Mouse (Mus musculus) layer of hippocampus, postnatal 10 days (tissue): Measurements from ENCODE around the gene Fbln1. TPM values are rescaled to one million over a fixed set of nuclear protein-coding genes. Genes with fewer than 3 reads are reported as not detected.
"Not testable (repeated sequence)": the region's sequence is repeated elsewhere in the genome, so short reads cannot be mapped to it uniquely, and the experiment has no call there.

Source experiments
- DNase-seq, 2 experiments: peaks; one replicate each; pipeline ENCODE4 v3.0.0; 2021; ENCODE audit warnings: low spot score in 2 of 2
- total RNA-seq, 2 experiments: library from RNA; stranded (reverse); gene quantifications; 2 replicates each; pipeline ENCODE4 v1.2.3; 2021

Gene Fbln1
- total RNA-seq, 2 experiments from 2014 or later: 17.4 to 22.6 TPM

DNA sequence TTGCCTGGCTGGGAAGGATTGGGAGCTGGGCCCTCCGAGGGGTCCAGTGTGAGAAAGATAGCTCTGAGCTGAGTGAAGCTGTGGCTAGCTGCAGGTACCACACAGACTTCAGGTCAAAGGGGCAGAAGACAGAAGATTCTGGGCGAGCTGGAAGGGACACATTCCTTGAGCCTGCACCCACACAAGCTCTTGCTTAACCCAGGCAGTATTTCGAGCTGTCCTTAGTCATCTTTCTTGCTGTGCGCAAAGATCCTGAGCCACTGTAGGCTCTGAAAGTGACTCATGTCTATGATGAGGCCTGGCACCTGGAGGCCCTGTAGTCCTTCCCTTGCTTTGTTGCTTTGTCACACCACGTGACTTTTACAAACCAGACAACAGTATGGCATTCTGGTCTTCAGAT is 76.3 kb downstream of the Fbln1 start:
- no peak for DNase-seq

DNA sequence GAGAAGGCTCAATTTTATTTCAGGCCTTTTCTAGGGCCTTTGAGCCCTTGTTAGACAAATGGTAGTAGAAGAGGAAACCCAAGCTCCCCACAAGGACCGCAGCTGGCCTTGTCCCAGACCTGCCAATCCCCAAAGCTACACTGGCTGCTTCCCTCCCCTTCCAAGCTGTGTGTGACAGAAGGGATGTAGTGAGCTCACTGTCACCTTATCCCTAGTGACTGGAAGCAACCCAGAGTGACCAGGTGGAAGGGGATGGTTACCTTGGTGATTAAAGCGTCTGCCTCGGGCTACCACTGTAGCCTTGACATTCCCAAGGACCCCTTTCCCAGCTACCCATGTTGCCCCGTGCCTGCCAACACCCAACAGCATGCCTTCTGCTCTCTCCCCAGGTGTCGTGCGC is 78.9 kb downstream of the Fbln1 start:
- no peak for DNase-seq

DNA sequence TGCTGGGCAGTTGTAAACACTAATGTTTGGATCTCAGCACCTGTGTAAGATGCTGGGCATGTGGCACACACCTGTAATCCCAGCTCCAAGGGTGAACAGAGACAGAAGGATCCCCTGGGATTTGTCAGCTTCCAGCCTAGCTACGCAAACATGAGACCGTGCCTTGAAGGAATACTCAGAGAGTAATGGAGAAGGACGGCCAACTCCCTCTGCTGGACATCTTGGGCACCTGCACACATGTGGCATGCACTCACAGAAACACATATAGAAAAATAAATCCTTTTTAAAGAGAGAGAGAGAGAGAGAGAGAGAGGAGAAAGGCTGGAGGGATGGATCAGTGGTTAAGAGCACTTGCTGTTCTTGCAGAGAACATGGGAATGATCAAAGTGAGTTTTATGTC is 88.9 kb downstream of the Fbln1 start:
- no peak for DNase-seq

DNA sequence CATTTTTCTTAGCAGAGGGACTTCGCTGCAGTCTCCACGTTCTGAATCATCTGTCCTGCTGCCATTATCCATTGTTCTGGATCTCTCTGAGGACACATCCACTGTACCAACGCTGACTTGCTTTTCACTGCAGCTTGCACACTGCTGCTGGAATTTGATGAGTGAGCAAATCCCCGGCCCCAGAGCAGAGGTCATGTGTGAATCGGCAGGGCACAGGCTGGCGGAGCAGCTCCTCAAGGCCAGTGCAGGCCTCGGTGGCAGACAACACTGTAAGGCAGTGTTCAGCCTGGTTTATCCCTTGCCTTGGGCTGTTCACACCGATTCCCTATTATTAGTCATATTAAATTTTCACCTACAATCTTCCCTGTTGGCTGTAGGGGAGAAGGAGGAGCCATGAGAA is 89.8 kb downstream of the Fbln1 start:
- no peak for DNase-seq

DNA sequence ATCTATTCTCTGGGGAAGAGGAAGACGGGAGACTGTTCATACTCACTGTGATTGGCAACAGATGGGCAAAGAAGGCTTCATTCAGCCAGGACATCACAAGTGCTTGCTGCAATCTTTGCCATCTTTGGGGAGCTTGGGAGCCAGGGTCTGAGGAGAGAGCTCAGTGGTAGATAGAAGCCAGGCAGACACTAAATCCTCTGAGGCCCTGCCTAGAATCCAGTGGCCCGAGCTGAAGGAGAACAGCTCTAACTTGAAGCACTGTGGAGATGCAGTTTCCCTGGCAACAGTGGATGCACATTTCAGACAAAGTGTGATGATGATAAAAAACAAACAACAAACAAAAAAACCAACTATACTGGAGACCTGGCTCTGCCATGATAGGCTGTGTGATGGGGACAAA is 90.2 kb downstream of the Fbln1 start:
- no peak for DNase-seq

DNA sequence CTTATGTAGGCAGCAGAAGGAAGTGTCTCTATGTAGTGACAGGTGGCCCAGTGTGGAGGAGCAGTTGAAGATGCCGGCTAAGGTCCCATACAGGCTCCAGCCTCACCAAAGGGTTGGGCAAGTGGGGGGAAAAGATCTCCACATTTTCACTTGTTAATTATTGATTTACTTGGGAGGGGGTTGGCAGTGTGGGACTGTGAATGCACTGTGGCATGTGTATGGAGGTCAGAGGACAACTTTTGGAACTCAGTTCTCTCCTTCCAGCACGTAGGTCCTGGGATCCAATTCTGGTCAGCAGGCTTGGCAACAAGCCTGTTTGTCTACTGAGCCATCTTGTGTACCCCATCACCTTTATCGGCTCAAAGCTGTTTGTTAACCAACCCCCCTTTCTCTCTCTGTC is 90.8 kb downstream of the Fbln1 start:
- DNase-seq: no peak

DNA sequence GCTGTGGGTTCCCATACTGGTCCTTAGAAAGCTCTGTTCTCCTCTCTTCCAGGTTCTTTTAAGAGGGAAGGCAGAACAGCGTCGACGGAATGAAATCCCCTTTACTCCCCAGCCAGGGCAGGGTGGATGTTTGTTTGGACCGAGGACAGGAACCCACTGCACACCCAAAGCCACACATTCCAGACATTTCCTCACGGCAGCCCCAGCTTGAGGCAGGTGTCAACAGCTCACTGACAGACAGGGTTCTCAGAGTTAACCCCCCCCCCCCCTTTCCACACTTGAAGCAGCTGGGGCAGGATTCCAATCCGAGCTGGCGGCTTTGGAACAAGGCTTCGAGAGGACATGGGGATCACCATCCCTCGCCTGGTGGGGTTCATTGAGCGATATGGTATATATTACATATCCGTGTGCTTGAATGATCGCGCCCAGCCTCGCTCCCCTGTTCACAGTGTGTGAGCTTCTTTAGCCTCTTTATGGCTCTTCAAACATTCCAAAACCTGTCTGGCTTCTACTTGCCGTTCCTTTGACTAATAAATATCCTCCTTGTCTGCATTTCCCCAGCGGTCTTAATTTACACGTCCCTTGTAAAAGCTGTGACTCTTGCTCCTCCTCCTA is 92.5 kb downstream of the Fbln1 start:
- no peak for DNase-seq

DNA sequence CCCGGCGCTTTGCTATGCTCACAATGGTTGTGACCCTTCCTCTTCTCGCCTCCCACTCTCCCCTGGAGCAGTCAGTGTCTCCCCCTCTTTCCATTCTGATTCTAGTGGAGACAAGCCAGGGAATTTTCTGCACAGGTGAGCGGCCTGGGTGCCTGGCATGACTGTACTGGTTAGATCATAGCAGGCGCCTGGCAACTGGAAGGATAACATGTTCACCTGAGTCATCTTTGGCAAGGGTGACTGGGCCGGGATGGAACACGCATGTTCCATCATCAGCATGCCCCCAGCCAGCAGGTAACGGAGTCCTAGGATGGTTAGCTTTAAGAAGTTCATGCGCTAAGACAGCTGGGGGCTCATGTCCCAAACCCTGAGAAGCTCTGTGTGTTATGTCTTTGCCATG is 93.2 kb downstream of the Fbln1 start:
- no peak for DNase-seq

DNA sequence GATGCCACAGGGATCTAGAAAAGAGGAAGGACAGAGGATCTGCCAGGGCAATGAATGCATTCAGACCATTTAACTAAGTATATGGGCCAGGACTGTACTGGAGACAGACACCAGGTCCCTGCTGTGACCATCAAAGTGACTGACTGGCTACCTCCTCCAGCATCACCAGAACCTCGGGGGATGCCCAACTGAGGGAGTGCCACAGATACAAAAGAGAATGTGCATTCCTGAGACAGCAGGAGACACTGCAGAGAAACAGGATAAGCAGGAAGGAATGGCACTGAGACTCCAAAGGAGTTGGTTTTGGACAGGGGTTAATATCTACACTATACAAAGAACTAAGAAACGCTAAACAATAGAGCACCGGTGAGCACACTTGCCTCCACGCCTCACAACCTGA is 97.5 kb downstream of the Fbln1 start:
- DNase-seq: no peak

DNA sequence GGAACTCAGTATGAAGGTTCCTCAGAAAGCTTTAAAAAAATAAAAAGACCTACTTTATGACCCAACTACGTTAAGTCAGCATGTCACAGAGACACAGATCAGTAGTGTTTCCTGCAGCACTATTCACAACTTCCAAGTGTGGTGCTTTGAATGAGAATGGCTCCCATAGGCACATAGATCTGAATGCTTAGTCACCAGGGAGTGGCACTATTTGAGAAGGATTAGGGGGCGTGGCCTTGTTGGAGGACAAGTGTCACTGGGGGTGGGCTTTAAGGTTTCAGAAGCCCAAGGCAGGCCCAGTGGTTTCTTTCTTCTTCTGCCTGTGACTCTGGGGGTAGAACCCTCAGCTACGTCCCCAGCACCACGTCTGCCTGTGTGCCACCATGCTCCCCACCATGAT is 98.2 kb downstream of the Fbln1 start:
- no peak for DNase-seq

DNA sequence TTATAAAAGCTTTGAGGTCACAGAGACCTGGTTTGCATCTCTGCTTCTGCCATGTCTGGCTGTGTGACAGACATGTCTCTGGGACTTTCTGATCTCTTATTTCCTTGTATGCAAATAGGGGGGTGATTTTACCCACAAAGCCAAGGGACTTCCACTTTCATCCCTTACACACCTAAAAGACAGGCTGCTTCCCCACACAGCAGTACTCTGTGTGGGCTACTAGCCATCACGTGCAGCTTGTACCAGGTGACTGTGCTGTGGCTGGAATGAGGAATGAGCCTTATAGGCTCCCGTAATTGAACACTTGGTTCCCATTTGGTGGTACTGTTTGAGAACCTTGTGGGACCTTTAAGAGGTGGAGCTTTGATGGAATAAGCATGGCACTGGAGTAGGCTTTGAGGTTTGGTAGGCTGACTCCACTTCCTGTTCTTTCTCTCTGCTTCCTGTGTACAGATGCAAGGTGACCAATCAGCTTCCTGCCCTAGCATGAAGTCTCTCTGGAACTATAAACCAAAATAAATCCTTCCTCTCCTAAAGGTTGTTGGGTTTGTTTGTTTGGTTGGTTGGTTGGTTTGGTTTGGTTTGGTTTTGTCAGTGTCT is 101.4 kb downstream of the Fbln1 start:
- no peak for DNase-seq

DNA sequence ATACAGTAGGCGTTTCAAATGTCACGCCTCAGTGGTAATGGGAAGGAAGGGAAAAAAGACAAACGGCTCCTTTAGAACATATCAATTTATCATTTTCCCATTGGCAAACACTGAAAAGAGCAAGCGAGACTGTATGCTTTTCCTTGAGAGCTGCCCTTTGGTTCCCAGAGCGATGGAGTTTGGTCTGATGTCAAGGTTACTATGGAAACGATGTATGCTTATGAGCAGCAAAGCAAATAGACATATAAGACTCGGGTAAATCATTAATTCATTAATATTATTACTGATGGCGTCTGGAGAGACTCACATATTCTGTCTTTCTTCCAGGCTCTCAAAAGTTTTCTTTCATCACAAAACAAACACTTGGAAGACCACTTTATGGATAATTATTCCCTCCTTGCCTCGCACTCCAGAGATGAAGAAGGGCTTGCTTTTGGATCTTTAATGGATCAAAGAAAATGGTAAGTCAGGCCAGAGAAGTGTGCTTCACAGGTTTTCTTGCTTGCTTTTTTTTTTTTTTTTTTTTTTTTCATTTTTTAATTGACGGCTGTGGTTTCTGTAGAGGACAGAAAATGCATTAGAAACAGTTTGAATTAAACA is 105.4 kb downstream of the Fbln1 start:
- no peak for DNase-seq

DNA sequence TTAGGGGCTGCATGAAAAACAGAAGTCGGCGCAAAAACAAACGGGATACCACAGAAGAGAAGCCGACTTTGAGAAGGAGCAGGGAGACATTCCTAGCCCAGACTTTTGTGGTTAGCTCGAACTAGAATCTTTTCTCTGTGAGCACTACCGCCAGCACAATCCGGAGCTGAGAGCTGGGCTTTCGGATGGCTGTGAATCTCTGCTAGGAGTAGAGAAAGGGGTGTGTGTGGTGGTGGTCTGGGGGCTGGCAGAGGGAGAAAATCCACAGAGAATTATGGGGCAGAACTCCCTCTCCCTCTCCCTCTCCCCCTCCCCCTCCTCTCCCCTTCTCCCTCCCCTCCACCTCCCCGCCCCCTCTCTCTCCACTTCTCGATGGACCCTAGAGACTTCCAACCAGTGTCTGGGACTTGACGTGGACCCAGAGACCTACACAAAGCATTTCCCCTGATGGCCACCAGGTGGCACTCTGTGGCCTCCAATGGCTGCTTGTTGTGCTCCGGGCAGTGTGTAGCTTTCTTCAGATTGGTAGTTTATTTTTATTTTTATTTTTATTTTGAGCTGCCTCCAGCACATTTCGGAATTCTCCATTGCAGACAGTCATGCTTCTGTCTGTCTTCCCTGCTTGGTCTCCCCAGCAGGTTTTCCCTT is 109.8 kb downstream of the Fbln1 start:
- peak; percentile 84 to 89 for DNase-seq

DNA sequence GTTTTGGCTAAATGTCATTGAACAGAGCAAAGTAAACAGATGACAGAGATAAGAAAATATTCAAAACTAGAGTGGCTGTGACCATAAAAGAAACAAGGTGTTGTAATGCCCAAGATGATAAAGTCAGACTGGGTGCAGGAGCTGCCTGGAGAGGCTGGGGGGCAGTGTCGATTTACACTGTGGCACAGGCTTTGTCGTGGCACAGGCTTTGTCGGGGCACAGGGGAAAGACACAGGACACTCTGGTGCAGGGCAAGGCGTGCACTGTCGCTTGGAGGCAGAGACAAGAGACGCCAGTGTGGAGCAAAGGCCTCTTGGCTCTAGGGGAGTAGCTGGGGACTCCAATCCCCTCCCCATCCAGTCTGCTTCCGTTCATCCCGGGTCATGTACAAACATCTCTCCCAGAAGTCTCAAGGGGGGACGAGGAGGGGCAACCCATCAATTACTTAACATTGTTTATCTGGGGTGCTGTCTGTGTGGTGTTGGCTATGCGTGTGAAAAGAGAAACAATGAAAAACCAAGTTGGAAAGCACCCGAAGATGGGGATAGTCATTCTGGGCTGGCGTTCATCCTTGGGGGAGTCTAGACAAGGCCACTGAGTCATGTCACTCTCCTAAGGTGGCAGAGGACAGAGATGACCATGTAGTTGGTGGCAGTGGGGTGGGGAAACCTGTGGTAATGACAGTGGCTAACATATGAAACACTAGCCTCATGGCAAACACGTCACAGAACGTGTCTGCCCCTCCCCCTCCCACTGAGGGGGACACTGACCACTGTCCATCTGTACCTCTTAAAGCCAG is 110.8 kb downstream of the Fbln1 start:
- DNase-seq: no peak

DNA sequence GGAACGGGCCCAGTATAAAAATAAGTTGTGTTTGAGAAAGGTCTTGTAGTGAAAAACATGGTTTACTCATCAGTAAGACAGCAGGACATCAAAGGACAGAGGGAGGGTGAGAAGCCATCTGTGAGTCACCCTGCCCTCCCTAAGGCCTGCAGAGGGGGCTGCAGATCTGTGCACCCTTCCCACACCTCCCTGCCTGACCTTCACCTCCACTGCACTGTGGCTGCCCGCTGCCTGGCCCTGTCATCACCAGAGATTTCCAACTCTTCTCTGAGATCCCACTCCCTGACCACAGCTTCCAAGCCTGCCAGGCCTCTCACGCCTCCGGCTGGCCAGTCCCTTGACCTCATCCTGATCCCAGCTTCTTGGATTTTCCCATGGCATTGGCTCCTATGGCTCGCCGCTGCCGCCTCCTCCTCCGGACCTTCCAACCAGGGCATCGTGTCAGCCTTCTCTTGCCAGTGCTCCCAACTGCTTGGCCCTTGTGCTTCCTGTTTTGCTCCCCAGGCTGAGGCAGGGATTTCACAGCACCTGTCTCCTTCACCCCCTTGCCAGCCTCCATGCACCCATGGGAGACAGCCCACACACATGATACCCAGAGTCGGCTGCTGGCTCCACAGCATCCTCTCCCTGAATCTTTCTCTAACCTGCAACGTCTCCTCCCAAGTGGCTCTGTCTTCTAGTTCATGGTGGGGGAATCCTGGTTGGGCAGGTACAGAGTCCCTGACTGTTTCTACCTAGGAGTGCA is 114.3 kb downstream of the Fbln1 start:
- no peak for DNase-seq

DNA sequence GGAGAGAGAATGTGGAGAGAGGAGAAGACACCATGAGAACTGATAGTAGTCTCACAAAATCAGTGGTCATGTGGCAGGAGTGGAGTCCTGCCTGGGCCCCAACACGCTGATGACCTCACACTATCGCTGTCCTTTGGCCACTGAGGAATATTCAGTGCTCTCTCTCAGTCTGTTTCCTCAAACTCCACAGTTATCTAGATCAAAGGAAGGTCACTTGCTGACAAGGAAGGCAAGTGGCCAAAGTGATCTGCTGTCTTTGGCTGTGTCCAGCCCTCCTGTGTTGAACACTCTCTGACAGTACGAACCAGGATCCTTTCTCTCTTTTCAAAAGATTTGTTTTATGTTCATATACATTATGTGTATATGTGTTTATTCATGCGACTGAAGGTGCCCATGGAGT is 117.5 kb downstream of the Fbln1 start:
- DNase-seq: no peak

DNA sequence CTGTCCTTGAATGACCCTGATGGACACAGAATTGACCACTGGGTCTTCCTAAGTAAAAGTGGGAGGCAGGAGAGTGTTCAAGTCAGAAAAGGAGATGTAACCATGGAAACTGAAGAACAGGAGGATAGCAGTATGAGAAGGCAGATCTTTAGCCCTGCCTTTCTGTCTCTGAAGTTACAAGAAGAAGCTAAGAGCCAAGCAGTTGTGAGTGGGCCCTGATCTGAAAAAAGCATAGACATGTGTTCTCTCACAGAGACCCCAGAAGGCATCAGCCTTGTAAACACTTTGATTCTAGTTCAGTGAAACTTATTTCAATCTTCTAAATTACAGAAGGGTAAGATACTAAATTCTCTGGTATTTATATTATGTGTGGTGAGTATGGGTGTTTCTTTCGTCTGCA is 118.7 kb downstream of the Fbln1 start:
- no peak for DNase-seq

DNA sequence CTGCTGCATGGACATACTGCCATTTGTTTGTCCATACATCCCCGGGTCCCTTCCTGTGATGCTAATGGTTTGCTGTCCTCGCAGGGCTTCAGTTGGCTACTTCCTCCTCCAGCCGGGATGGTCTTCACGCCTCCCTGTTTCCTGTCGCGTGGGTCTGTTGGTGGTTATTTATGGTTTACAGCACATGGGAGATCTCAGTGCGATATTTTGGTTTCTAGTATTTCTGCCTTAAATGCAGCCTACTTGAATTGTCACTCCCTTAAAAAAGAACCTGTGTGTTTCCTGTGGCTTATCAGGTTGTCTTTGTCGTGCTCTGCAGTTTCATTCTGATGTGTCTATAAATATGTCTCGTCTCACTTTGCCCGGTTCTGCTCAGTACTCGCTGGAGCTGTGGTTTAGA is 122.1 kb downstream of the Fbln1 start:
- DNase-seq: no peak

DNA sequence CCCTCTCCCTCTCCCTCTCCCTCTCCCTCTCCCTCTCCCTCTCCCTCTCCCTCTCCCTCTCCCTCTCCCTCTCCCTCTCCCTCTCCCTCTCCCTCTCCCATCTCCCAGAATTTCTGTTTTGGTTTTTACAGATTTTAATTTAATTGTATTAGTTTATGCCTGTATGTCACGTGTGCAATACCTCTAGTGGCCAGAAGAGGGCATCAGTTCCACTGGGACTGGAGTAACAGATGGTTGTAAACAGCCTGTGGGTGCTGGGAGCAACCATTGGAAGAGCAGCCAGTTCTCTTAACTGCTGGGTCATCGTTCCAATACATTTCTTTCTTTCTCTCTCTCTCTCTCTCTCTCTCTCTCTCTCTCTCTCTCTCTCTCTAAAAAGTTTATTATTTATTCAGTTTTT is 122.7 kb downstream of the Fbln1 start:
- not testable (repeated sequence) for DNase-seq

DNA sequence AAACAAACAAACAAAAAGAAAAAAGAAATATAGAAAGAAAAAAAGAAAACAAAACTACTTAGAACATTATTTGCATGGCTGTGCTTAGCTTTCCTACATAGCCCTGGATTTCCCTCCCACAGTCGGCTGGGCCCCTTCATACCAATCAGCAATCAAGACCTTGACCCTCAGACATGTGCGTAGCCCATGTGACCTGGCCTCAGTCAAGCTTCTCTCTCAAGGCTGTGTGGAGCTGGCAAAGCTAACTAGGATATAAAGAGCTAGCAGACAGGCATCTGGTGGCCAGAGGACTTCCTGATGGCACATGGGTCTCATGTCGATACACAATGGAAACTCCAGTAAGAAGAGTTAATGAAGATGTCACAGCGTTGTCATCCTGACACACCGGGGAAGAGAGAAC is 123.3 kb downstream of the Fbln1 start:
- no peak for DNase-seq

DNA sequence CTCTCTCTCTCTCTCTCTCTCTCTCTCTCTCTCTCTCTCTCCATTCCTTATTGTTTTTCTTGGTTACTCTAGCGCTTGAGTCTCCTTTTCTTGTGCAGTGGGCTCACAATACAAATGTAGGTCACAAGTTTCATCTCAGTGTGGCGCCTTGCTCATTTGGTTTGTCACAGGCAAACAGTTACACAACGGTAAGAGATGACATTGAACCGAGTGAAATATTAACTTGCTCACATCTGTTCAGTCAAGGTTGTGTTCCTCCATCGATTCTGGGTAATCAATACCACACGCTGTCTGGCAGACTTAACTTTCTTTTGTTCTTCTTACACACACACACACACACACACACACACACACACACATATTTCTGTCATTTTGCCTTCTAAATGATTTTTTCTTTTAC is 124.3 kb downstream of the Fbln1 start:
- DNase-seq: no peak
